Mouse (Mus musculus) hindbrain, postnatal 0 days (tissue): ENCODE measurements around the gene 1700037C18Rik. TPM values are rescaled to one million over a fixed set of nuclear protein-coding genes. Genes with fewer than 3 reads are reported as not detected.

Experiments used
- ATAC-seq: fragments of 200-750 bp; cut with Nextera tagmentation; 2 replicates; pipeline ENCODE4 v1.8.0; 2017; ENCODE audit warnings: mild to moderate bottlenecking, moderate TSS enrichment, moderate library complexity
- DNase-seq: peaks from one replicate; pipeline ENCODE4 v3.0.0-alpha.2; 2015; ENCODE audit warnings: low spot score
- H3K27ac ChIP-seq: fragments of 300-500 bp; sonication (generic); 2 replicates; pipeline ENCODE4 v1.5.1; 2014; ENCODE audit warnings: mild to moderate bottlenecking
- H3K27me3 ChIP-seq: fragments of 300-500 bp; sonication (generic); 2 replicates; pipeline ENCODE4 v1.6.1; 2014; ENCODE audit warnings: low read length, mixed read lengths; ENCODE audit not compliant: insufficient read depth
- H3K36me3 ChIP-seq: fragments of 300-500 bp; sonication (generic); 2 replicates; pipeline ENCODE4 v1.6.1; 2014; ENCODE audit warnings: low read length, mixed read lengths; ENCODE audit not compliant: insufficient read depth
- H3K4me1 ChIP-seq: fragments of 300-500 bp; sonication (generic); 2 replicates; pipeline ENCODE4 v1.6.1; 2014; ENCODE audit warnings: antibody characterized with exemption, low read length, mixed read lengths; ENCODE audit not compliant: insufficient read depth
- H3K4me2 ChIP-seq: fragments of 300-500 bp; sonication (generic); 2 replicates; pipeline ENCODE4 v1.6.1; 2014; ENCODE audit warnings: low read depth, mild to moderate bottlenecking, low read length, moderate library complexity, mixed read lengths
- H3K4me3 ChIP-seq: fragments of 300-500 bp; sonication (generic); 2 replicates; pipeline ENCODE4 v1.5.1; 2014; ENCODE audit warnings: low read length
- H3K9ac ChIP-seq: fragments of 300-500 bp; sonication (generic); replicated peaks from 2 replicates; pipeline ENCODE4 v1.6.1; 2014; ENCODE audit warnings: mild to moderate bottlenecking, low read length, moderate library complexity, mixed read lengths
- H3K9me3 ChIP-seq: fragments of 300-500 bp; sonication (generic); 2 replicates; pipeline ENCODE4 v1.6.1; 2016; ENCODE audit warnings: low read length, mixed read lengths
- CTCF ChIP-seq: IDR thresholded peaks from 2 replicates; pipeline ENCODE4 v1.5.1; 2016; ENCODE audit warnings: antibody characterized with exemption, control low read depth, low read depth
- WGBS: fragments of 180-500 bp; shearing (Covaris S2); extraction: QIAGEN DNeasy Blood & Tissue Kit; methylation state at CpG from one replicate; pipeline ENCODE4 v1.1.7; 2014; 5-methylcytosine and 5-hydroxymethylcytosine counted together
- polyA plus RNA-seq: library from polyadenylated mRNA; unstranded; fragments of >200 nt; fragmentation: Nextera tagmentation; extraction: Ambion mirVana; gene quantifications from 2 replicates; pipeline ENCODE4 v1.2.1, GENCODE M21; 2015
- total RNA-seq: library from RNA; depleted of rRNA; stranded (reverse); fragments of >200 nt; gene quantifications from 2 replicates; pipeline ENCODE4 v1.2.3, GENCODE M21; 2014

The 1700037C18Rik gene
- total and polyA plus RNA-seq, 2 experiments from 2014 or later: 7.9 to 12.7 TPM

DNA sequence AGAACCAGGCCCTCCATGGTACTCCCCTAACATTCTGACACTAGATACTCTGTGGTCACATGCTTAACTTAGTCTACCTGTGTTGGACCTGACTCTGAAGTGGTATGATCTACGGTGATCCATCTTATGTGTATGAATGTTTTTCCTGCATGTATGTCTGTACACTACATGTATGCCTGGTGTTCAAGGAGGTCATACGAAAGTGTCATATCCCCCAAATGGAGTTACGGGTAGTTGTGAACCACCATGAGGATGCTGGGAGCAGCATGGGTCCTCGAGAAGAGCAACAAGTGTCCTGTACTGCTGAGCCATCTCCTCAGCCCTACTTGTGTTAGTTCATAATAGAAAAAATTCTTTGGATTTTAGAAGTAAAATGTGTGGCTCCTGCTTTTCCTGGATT, 32.1 kb downstream of the 1700037C18Rik start:
- TF ChIP-seq CTCF: no peak
- H3K36me3 ChIP-seq: no peaks in the 10 kb centered on the region
- ATAC-seq (no peak), DNase-seq (no peak)
- no peak overlapping the region for H3K4me3 ChIP-seq
- H3K9me3 ChIP-seq: no peaks in the 10 kb centered on the region
- H3K4me2 ChIP-seq: no peak overlapping the region
- WGBS: 94% methylated on average over 4 of the region's 4 CpGs
- H3K27ac ChIP-seq: no peak overlapping the region
- no peak overlapping the region for H3K9ac ChIP-seq
- no peaks in the 10 kb centered on the region for H3K4me1 ChIP-seq
- H3K27me3 ChIP-seq: no peaks in the 10 kb centered on the region

DNA sequence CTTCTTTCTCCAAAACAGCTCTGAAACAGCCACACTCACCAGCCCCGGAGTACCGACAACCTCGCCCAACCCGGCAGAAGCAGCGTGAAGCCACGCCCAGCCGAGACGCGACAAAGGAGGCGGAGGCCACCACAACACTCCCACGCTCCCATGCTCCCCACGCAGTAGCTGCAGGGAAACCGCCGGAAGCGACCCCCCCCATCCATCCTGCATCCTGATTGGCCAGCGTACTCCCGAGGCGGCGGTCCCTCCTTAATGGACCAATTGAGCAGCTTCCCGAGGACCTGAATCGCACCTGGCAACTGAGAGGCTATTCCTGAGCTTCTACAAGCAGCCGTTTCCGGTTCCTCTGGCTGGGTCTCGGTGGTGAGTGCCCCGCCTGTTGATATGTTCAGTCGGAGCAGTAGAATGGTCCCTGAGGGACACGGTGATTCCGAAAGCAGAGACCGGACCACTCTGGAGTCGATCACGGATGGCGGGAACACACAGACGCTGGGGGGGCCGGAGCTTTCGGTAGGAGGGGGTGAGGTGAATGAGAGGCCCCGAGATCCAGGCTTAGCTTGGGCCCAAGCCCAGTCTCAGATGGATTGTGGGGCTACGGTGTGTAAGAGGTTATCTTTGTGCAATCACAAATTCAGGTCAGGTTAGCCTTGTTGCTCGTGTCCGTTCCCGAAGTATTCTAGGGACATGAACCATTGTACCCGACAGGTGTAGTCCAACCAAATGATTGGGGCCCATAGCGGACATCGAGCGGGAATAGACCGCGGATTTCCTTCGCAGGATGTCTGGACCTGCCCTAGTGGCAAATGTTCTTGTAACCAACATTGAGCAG, 36.1 kb downstream of the 1700037C18Rik start, which contains the start of gene Naa60:
Naa60 (plus strand) TSS at position 160 of the 832 bp plus-strand sequence.
- WGBS: 5% methylated on average over 47 of the region's 47 CpGs

DNA sequence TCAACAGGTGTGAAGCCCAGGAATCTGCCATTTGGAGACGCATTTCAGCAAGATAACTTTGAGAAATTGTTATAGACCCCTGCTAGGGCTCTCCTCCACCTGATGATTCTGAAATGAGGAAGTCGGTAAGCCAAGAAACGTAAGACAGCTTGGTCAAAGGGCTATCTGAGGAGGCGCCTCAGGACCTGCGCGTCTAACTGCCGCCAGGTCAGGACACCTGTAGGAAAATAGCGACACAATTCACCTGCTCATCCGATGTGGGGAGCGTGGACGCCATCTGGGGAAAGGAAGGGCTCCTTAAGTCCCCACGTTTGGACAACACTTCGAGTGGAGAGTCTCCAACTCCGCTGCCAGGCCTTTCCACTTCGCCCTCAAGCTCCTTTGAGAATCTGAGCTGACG, 36.7 kb downstream of the 1700037C18Rik start:
- WGBS: under 1% methylated on average over 16 of the region's 16 CpGs
- Histone ChIP-seq H3K27me3 (no peaks in the 10 kb centered on the region), H3K4me3 (peak overlapping the region; percentile 49), H3K36me3 (no peaks in the 10 kb centered on the region), H3K4me1 (no peaks in the 10 kb centered on the region), H3K9ac (peak overlapping the region; percentile 52), H3K9me3 (no peaks in the 10 kb centered on the region), H3K27ac (peak overlapping the region; percentile 56; the same call in 1 of the 2 replicates), H3K4me2 (peak overlapping the region; percentile 95)
- no peak; the same call in 1 of the 2 replicates for ATAC-seq
- no peak for DNase-seq
- no peak for TF ChIP-seq CTCF

More for the DNA sequence above, 36.1 kb downstream of the 1700037C18Rik start, which contains the start of gene Naa60:
- ATAC-seq (peak; percentile 99), DNase-seq (peak; percentile 95)
- H3K4me1 ChIP-seq: no peaks in the 10 kb centered on the region
- no peaks in the 10 kb centered on the region for H3K9me3 ChIP-seq
- H3K4me2 ChIP-seq: peak within 1 kb of the TSS; percentile 95
- H3K27ac ChIP-seq: peak within 1 kb of the TSS; percentile 62; the same call in 1 of the 2 replicates
- peak within 1 kb of the TSS; percentile 49 for H3K4me3 ChIP-seq
- no peaks in the 10 kb centered on the region for H3K27me3 ChIP-seq
- H3K36me3 ChIP-seq: no peaks in the 10 kb centered on the region
- peak within 1 kb of the TSS; percentile 52 for H3K9ac ChIP-seq
- TF ChIP-seq CTCF: peak; percentile 7; the same call in 1 of the 2 replicates

DNA sequence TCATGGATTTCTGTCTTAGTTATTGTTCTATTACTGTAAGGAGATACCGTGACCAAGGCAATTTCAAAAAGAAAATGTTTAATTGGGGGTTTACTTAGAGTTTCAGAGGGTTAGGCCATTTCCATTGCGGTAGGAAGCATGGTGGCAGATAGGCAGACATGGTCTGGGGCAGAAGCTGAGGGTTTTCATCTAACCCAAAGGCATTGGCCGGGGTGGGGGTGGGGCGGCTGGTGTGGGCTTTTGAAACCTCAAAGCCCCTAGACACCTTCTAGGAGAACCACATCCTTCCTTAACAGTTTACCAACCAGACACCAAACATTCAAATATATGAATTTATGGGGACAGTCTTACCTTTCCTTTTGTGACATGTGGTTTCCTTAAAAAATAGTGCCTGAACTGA, 49.2 kb downstream of the 1700037C18Rik start:
- Histone ChIP-seq H3K4me2 (no peak overlapping the region), H3K9ac (no peak overlapping the region), H3K4me1 (no peaks in the 10 kb centered on the region), H3K27ac (no peak overlapping the region), H3K9me3 (no peaks in the 10 kb centered on the region), H3K27me3 (no peaks in the 10 kb centered on the region), H3K36me3 (peaks cover 9% of the 10 kb centered on the region; the same call in 1 of the 2 replicates), H3K4me3 (no peak overlapping the region)
- no peak for TF ChIP-seq CTCF
- no peak for ATAC-seq
- no peak for DNase-seq
- WGBS: 95% methylated on average over 4 of the region's 4 CpGs

DNA sequence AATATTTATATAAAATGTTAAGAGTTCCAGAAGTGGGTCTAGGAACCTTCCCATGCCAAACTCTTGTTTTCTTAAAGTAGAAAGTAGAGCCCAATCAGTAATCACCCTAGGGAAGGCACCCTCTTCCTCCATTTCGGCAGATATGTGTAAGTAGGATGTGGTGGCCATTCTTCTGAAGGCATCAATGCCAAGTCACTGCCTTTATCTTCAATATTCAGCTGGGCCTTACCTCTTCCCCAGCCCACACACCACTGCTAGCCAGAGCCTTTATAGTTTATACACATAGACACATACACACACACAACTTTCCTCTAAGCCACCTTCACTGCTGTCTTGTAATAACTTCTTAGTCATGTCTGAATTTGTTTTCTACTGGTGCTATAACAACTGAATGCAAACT, 52.7 kb downstream of the 1700037C18Rik start:
- no peaks in the 10 kb centered on the region for H3K27me3 ChIP-seq
- no peaks in the 10 kb centered on the region for H3K9me3 ChIP-seq
- no peak overlapping the region for H3K27ac ChIP-seq
- ATAC-seq: no peak
- no peak for TF ChIP-seq CTCF
- no peak overlapping the region for H3K4me2 ChIP-seq
- H3K36me3 ChIP-seq: peaks cover 6% of the 10 kb centered on the region; the same call in 1 of the 2 replicates
- H3K9ac ChIP-seq: no peak overlapping the region
- no peaks in the 10 kb centered on the region for H3K4me1 ChIP-seq
- H3K4me3 ChIP-seq: no peak overlapping the region
- DNase-seq: no peak
- WGBS: 88% methylated on average over 1 of the region's 1 CpGs

DNA sequence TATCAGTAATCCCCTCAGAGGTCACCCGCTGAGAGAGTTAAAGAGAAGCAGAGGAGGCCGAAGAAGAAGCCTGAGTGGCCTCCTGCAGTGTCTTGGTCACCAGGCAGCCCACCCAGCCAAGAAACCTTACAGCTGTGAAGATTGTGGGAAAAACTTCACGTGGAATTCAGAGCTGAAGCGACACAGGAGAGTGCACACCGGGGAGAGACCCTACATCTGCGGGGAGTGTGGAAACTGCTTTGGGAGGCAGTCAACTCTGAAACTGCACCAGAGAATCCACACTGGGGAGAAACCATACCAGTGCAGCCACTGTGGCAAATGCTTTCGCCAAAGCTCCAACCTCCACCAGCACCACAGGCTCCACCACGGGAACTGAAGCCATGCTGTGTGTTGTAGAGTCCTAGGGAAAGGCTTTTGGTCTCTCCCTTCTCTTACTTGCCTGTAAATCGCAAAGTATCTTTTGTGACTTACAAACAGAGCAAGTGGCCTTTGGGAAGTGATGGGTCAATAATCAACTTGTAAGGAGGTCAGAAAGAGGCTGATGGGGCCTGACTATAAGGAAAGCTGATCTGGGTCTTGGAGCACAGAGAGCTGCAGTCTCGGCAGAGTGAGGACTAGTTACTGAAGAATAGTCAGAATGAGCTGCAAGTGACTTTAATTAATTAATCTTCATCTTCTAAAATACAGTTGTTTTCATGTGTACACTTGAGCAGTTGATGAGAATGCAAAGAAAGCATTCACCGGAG, 53.9 kb downstream of the 1700037C18Rik start:
- Histone ChIP-seq H3K4me3 (no peak overlapping the region), H3K4me2 (no peak overlapping the region), H3K27ac (no peak overlapping the region), H3K4me1 (no peaks in the 10 kb centered on the region), H3K27me3 (no peaks in the 10 kb centered on the region), H3K9ac (no peak overlapping the region), H3K36me3 (no peaks in the 10 kb centered on the region), H3K9me3 (no peaks in the 10 kb centered on the region)
- 53% methylated on average over 11 of the region's 11 CpGs for WGBS
- no peak for TF ChIP-seq CTCF
- ATAC-seq: no peak
- no peak for DNase-seq
